Mouse (Mus musculus) erythroblast, embryonic 14.5 days (primary cell): ENCODE measurements at regions not wholly inside any gene's neighbourhood (a gene's known extent, or its start where the extent isn't known, plus 50 kb on each side); places are given as distances from the start of the nearest gene placed in this dataset.

Source experiments
- GATA1 ChIP-seq: IDR thresholded peaks from 2 replicates; pipeline ENCODE4 v1.6.1; 2012; ENCODE audit warnings: low read length, inconsistent platforms, mixed read lengths
- TAL1 ChIP-seq: IDR thresholded peaks from 3 replicates; pipeline ENCODE4 v1.6.1; 2012; ENCODE audit warnings: low read length, inconsistent platforms, mixed read lengths

- no peak for TF ChIP-seq GATA1
- TF ChIP-seq TAL1, result no peak
Observed at GRCm38 (mm10) chr2:171358071-171358760, 626.6 kb downstream of the Dok5 start.
